Mouse (Mus musculus) midbrain, embryonic 13.5 days (tissue): Measurements from ENCODE around the gene Mogat1. TPM values are rescaled to one million over a fixed set of nuclear protein-coding genes. Genes with fewer than 3 reads are reported as not detected.
"Not testable (repeated sequence)": the region's sequence is repeated elsewhere in the genome, so short reads cannot be mapped to it uniquely, and the experiment has no call there.

ENCODE experiments used
- ATAC-seq: fragments of 200-750 bp; cut with Nextera tagmentation; 2 replicates; pipeline ENCODE4 v1.8.0; 2017; ENCODE audit warnings: mild to moderate bottlenecking, moderate TSS enrichment, moderate library complexity
- H3K27ac ChIP-seq: fragments of 300-500 bp; sonication (generic); 2 replicates; pipeline ENCODE4 v1.5.1; 2015; ENCODE audit warnings: inconsistent platforms, mild to moderate bottlenecking, moderate library complexity
- H3K27me3 ChIP-seq: fragments of 300-500 bp; sonication (generic); 2 replicates; pipeline ENCODE4 v1.6.1; 2015; ENCODE audit warnings: mild to moderate bottlenecking, inconsistent platforms
- H3K36me3 ChIP-seq: fragments of 300-500 bp; sonication (generic); 2 replicates; pipeline ENCODE4 v1.6.1; 2015; ENCODE audit warnings: mild to moderate bottlenecking, inconsistent platforms
- H3K4me1 ChIP-seq: fragments of 300-500 bp; sonication (generic); replicated peaks from 2 replicates; pipeline ENCODE4 v1.6.1; 2015; ENCODE audit warnings: inconsistent platforms
- H3K4me2 ChIP-seq: fragments of 300-500 bp; sonication (generic); replicated peaks from 2 replicates; pipeline ENCODE4 v1.6.1; 2015; ENCODE audit warnings: moderate library complexity, mild to moderate bottlenecking, inconsistent platforms
- H3K4me3 ChIP-seq: fragments of 300-500 bp; sonication (generic); replicated peaks from 2 replicates; pipeline ENCODE4 v1.5.1; 2015; ENCODE audit warnings: mild to moderate bottlenecking, inconsistent platforms
- H3K9ac ChIP-seq: fragments of 300-500 bp; sonication (generic); replicated peaks from 2 replicates; pipeline ENCODE4 v1.6.1; 2015; ENCODE audit warnings: mild to moderate bottlenecking, inconsistent platforms
- H3K9me3 ChIP-seq: fragments of 300-500 bp; sonication (generic); 2 replicates; pipeline ENCODE4 v1.6.1; 2016; ENCODE audit warnings: mild to moderate bottlenecking, inconsistent platforms
- WGBS: fragments of 180-500 bp; shearing (Covaris S2); methylation state at CpG from one replicate; pipeline ENCODE4 v1.1.7; 2015; 5-methylcytosine and 5-hydroxymethylcytosine counted together
- polyA plus RNA-seq: library from polyadenylated mRNA; unstranded; fragments of >200 nt; fragmentation: Nextera tagmentation; extraction: Ambion mirVana; gene quantifications from 2 replicates; pipeline ENCODE4 v1.2.1, GENCODE M21; 2015

Gene Mogat1
- polyA plus RNA-seq: 0.19 and 0.79 TPM in 2 replicates

- H3K4me3 ChIP-seq: peak within 1 kb of the TSS; percentile 37
- H3K4me1 ChIP-seq: peaks cover 5% of the 10 kb centered on the region; the same call in 1 of the 2 replicates
- no peak for ATAC-seq
- no peak within 1 kb of the TSS for H3K27ac ChIP-seq
- no peaks in the 10 kb centered on the region for H3K36me3 ChIP-seq
- H3K9me3 ChIP-seq: no peaks in the 10 kb centered on the region
- 0 out of 2 replicates have a peak, but pooled peaks cover 6% of the 10 kb centered on the region for H3K27me3 ChIP-seq
- WGBS: 73% methylated on average over 5 of the region's 5 CpGs
- peak within 1 kb of the TSS; percentile 62 for H3K4me2 ChIP-seq
- H3K9ac ChIP-seq: peak within 1 kb of the TSS; percentile 61
Measured at GRCm38 (mm10) chr1:78510862-78511261, at the start of gene Mogat1. TSS of gene Mogat1 (plus strand) at chr1:78510991.

GRCm38 (mm10) chr1:78472441-78472840 is 38.4 kb upstream of the Mogat1 start:
- Histone ChIP-seq H3K4me1 (no peaks in the 10 kb centered on the region), H3K27ac (no peak overlapping the region), H3K9ac (no peak overlapping the region), H3K4me3 (no peak overlapping the region), H3K36me3 (peaks cover 41% of the 10 kb centered on the region), H3K4me2 (no peak overlapping the region), H3K27me3 (no peaks in the 10 kb centered on the region), H3K9me3 (no peaks in the 10 kb centered on the region)
- 97% methylated on average over 5 of the region's 5 CpGs for WGBS
- no peak for ATAC-seq

GRCm38 (mm10) chr1:78483430-78483829 is 27.4 kb upstream of the Mogat1 start:
- Histone ChIP-seq H3K4me2 (no peak overlapping the region), H3K27ac (no peak overlapping the region), H3K9me3 (no peaks in the 10 kb centered on the region), H3K4me3 (no peak overlapping the region), H3K9ac (no peak overlapping the region), H3K36me3 (peaks cover 16% of the 10 kb centered on the region), H3K27me3 (no peaks in the 10 kb centered on the region), H3K4me1 (peaks cover 12% of the 10 kb centered on the region)
- ATAC-seq: no peak
- WGBS: 97% methylated on average over 3 of the region's 3 CpGs

GRCm38 (mm10) chr1:78484361-78484760 is 26.4 kb upstream of the Mogat1 start:
- Histone ChIP-seq H3K9me3 (no peaks in the 10 kb centered on the region), H3K9ac (no peak overlapping the region), H3K36me3 (peaks cover 14% of the 10 kb centered on the region), H3K27me3 (no peaks in the 10 kb centered on the region), H3K27ac (no peak overlapping the region), H3K4me3 (no peak overlapping the region), H3K4me1 (peaks cover 13% of the 10 kb centered on the region), H3K4me2 (no peak overlapping the region)
- 43% methylated on average over 2 of the region's 2 CpGs for WGBS
- no peak for ATAC-seq

- no peak for ATAC-seq
- Histone ChIP-seq H3K36me3 (no peaks in the 10 kb centered on the region), H3K4me1 (peaks cover 17% of the 10 kb centered on the region), H3K4me3 (peak overlapping the region; percentile 91), H3K27ac (0 out of 2 replicates have a peak overlapping the region, but pooled peaks have one; percentile 2), H3K4me2 (peak overlapping the region; percentile 91), H3K9me3 (no peaks in the 10 kb centered on the region), H3K9ac (peak overlapping the region; percentile 88), H3K27me3 (no peaks in the 10 kb centered on the region)
- WGBS: under 1% methylated on average over 28 of the region's 28 CpGs
Measured at GRCm38 (mm10) chr1:78488427-78488751, 22.4 kb upstream of the Mogat1 start.

- no peaks in the 10 kb centered on the region for H3K9me3 ChIP-seq
- H3K4me1 ChIP-seq: peaks cover 17% of the 10 kb centered on the region
- H3K36me3 ChIP-seq: no peaks in the 10 kb centered on the region
- ATAC-seq: peak; percentile 99
- peak within 1 kb of the TSS; percentile 2; the same call in 1 of the 2 replicates for H3K27ac ChIP-seq
- peak within 1 kb of the TSS; percentile 88 for H3K9ac ChIP-seq
- WGBS: 0% methylated on average over 31 of the region's 31 CpGs
- peak within 1 kb of the TSS; percentile 91 for H3K4me3 ChIP-seq
- no peaks in the 10 kb centered on the region for H3K27me3 ChIP-seq
- H3K4me2 ChIP-seq: peak within 1 kb of the TSS; percentile 91
Measured at GRCm38 (mm10) chr1:78488752-78489492, 21.9 kb upstream of the Mogat1 start, which contains the start of gene Farsb. TSS of gene Farsb (minus strand) at chr1:78488897.

GRCm38 (mm10) chr1:78490143-78490542 is 20.6 kb upstream of the Mogat1 start:
- 92% methylated on average over 1 of the region's 1 CpGs for WGBS
- Histone ChIP-seq H3K4me3 (no peak overlapping the region), H3K4me2 (no peak overlapping the region), H3K4me1 (peaks cover 17% of the 10 kb centered on the region), H3K27me3 (no peaks in the 10 kb centered on the region), H3K9me3 (no peaks in the 10 kb centered on the region), H3K36me3 (no peaks in the 10 kb centered on the region), H3K27ac (no peak overlapping the region), H3K9ac (no peak overlapping the region)
- ATAC-seq: no peak

- WGBS: 92% methylated on average over 16 of the region's 16 CpGs
- Histone ChIP-seq H3K36me3 (no peaks in the 10 kb centered on the region), H3K4me1 (no peaks in the 10 kb centered on the region), H3K4me2 (no peak overlapping the region), H3K27me3 (no peaks in the 10 kb centered on the region), H3K9ac (no peak overlapping the region), H3K4me3 (no peak overlapping the region), H3K27ac (no peak overlapping the region), H3K9me3 (no peaks in the 10 kb centered on the region)
- no peak for ATAC-seq
Measured at GRCm38 (mm10) chr1:78501036-78501435, 9.8 kb upstream of the Mogat1 start.

GRCm38 (mm10) chr1:78501856-78502255 is 8.9 kb upstream of the Mogat1 start:
- H3K9ac ChIP-seq, H3K27me3 ChIP-seq, H3K4me1 ChIP-seq, ATAC-seq, H3K36me3 ChIP-seq, H3K4me2 ChIP-seq, H3K27ac ChIP-seq, H3K9me3 ChIP-seq, H3K4me3 ChIP-seq: not testable (repeated sequence)
- WGBS: 93% methylated on average over 12 of the region's 12 CpGs

- no peak for ATAC-seq
- no peaks in the 10 kb centered on the region for H3K27me3 ChIP-seq
Measured at GRCm38 (mm10) chr1:78502527-78502926, 8.3 kb upstream of the Mogat1 start.

GRCm38 (mm10) chr1:78507137-78507536 is 3.7 kb upstream of the Mogat1 start:
- Histone ChIP-seq H3K9ac (no peak overlapping the region), H3K4me2 (no peak overlapping the region), H3K4me1 (peaks cover 5% of the 10 kb centered on the region; the same call in 1 of the 2 replicates), H3K27me3 (0 out of 2 replicates have a peak, but pooled peaks cover 6% of the 10 kb centered on the region), H3K4me3 (no peak overlapping the region), H3K27ac (no peak overlapping the region), H3K9me3 (no peaks in the 10 kb centered on the region), H3K36me3 (no peaks in the 10 kb centered on the region)
- ATAC-seq: no peak
- WGBS: 44% methylated on average over 1 of the region's 1 CpGs

More at GRCm38 (mm10) chr1:78502527-78502926, 8.3 kb upstream of the Mogat1 start:
- Histone ChIP-seq H3K4me2 (no peak overlapping the region), H3K27ac (no peak overlapping the region), H3K4me1 (no peaks in the 10 kb centered on the region), H3K9me3 (no peaks in the 10 kb centered on the region), H3K36me3 (no peaks in the 10 kb centered on the region), H3K9ac (no peak overlapping the region), H3K4me3 (no peak overlapping the region)
- 91% methylated on average over 6 of the region's 6 CpGs for WGBS

- Histone ChIP-seq H3K9me3 (no peaks in the 10 kb centered on the region), H3K4me1 (peaks cover 5% of the 10 kb centered on the region; the same call in 1 of the 2 replicates), H3K4me3 (peak within 1 kb of the TSS; percentile 37), H3K27me3 (0 out of 2 replicates have a peak, but pooled peaks cover 6% of the 10 kb centered on the region), H3K36me3 (no peaks in the 10 kb centered on the region), H3K4me2 (peak within 1 kb of the TSS; percentile 62), H3K9ac (peak within 1 kb of the TSS; percentile 61), H3K27ac (no peak within 1 kb of the TSS)
- 2% methylated on average over 25 of the region's 25 CpGs for WGBS
- ATAC-seq: peak; percentile 82
Measured at GRCm38 (mm10) chr1:78511621-78512160, 900 bp downstream of the Mogat1 start, which contains the start of gene BC035947. TSS of gene BC035947 (minus strand) at chr1:78512158.
